ENCODE assay signal across 8 mouse cellular contexts in the genomic region with DNA sequence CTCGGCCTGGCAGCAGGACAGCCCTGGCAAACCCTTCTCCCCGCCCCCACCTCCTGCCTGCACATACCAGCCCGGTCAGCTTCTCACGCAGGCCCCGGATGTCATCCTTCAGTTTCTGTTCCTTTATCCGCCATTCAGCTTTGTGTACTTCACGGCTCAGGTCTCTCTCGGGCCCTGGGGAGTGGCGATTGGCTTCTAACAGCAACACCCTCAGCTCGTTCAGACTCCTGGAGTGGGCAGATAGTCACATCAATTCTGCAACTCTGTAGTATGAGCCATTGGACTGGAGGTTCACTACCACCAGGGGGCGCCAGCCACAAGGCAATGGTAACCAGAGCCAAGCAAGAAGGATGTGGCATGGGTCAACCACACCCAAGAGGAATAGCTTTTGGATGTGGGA. TPM values are rescaled to one million over a fixed set of nuclear protein-coding genes. Genes with fewer than 3 reads are reported as not detected.
DNase-seq lines count a peak whose midpoint lies in the region; ATAC-seq lines count a peak whose summit lies in the region.

No protein-coding gene starts in this region.

- peak; percentile 50 for ATAC-seq in inflammation-experienced regulatory T-cells, adult 6 months

- DNase-seq in WW6 (ENCODE audit: low read depth, low spot score), result peak; percentile 65
- DNase-seq in cerebellum, postnatal 36 days, result peak; percentile 92 to 94
- DNase-seq in gastrocnemius, postnatal 10 days, result peak; percentile 96
- peak; percentile 82 for DNase-seq in left cerebral cortex, adult 8-10 months (ENCODE audit: low spot score in 2 of 2)
- peak; percentile 83 for DNase-seq in mesoderm, embryonic 11.5 days (ENCODE audit: low read depth, low spot score)
- DNase-seq in right cerebral cortex, postnatal 36 days (ENCODE audit: low spot score in 2 of 2), result peak; percentile 83 to 85
- DNase-seq in urinary bladder, postnatal 36 days (ENCODE audit: low spot score in 2 of 2), result peak; percentile 77 to 87

RNA-seq across cellular contexts. Expression of a gene that starts 37.6 kb away (rescaled TPM):
- 10 to 100 TPM; 19.9 to 29.2 TPM for total RNA-seq in gastrocnemius, postnatal 10 days (2021)
- 10 to 100 TPM in 1 of 3 experiments, 1 to 10 TPM in 2; 3.5 to 12.4 (median 5.7) TPM for polyA plus RNA-seq in inflammation-experienced regulatory T-cells, adult 6 months (2017; shearing (Covaris generic))
- 10 to 100 TPM; 48.9 to 66.4 (median 52.1) TPM for total RNA-seq in left cerebral cortex, adult 8-10 months (2022)

RNA-seq across cellular contexts. Expression of a gene that starts 58.1 kb away (rescaled TPM):
- total RNA-seq in gastrocnemius, postnatal 10 days (2021), result 10 to 100 TPM; 10.1 to 12.8 TPM
- polyA plus RNA-seq in inflammation-experienced regulatory T-cells, adult 6 months (2017; shearing (Covaris generic)), result under 1 TPM; 0.55 to 0.88 (median 0.74) TPM
- total RNA-seq in left cerebral cortex, adult 8-10 months (2022), result 100 to 1,000 TPM in 2 of 4 experiments, 10 to 100 TPM in 2; 92.9 to 105 (median 99.9) TPM

Comparison
In these comparisons a context has a peak if more than half of its experiments do, and no peak if none do; other contexts are left out.
1. Peak in every context shown above with its lines: DNase-seq and ATAC-seq.
2. RNA of a gene that starts 58.1 kb away (total RNA-seq): 92.9 to 105 TPM in left cerebral cortex, adult 8-10 months; 10.1 to 12.8 TPM in gastrocnemius, postnatal 10 days; every median in the first group is over 4 times any median in the second.